Mouse (Mus musculus): ENCODE data around the gene Adck2. TPM values are rescaled to one million over a fixed set of nuclear protein-coding genes. Genes with fewer than 3 reads are reported as not detected.

Gene Adck2
- total RNA-seq, 2 experiments from 2014 or later, result 30.1 to 32.8 TPM

GRCm38 (mm10) chr6:39556900-39557659, 16.6 kb upstream of the Adck2 start:
- peak; percentile 36 to 39 for DNase-seq (ENCODE audit: extremely low spot score in 1 of 2, low spot score in 1 of 2)

GRCm38 (mm10) chr6:39557723-39558261, 15.9 kb upstream of the Adck2 start, which contains the start of gene Dennd2a:
Gene Dennd2a (minus strand): TSS chr6:39557867.
- peak; percentile 79 for DNase-seq (ENCODE audit: extremely low spot score in 1 of 2, low spot score in 1 of 2)

DNA sequence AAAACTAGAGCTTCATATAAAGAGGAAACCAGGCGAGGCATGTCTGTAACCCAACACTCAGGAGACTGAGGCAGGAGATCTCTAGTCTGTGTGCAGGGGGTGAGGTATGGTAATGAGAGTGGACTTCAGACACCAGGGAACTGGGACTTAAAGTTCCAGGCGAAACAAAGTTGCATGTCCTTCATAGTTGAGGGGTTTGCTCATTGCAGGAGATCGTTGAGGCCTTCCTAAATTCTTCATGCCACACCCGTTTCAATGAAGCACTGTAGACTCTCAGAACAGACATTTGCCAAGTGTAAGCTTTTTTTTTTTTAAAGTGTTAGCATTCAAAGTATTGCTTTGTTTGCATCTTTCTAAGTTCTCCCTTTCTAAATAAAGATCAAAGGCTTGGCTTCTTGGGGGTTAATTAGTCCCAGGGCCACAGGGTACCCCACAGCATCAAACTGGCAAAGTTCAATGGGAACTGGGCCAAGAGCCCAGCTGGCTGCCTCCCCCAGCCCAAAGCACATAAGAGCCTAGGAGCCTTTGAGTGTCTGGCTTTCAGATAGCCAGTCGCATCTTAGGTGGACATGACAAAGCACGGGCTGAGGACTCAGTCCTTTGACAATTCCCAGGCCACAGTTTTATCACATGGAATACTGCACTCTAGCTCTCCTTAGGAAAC, 14.3 kb upstream of the Adck2 start:
- no peak for DNase-seq (ENCODE audit: extremely low spot score in 1 of 2, low spot score in 1 of 2)

DNA sequence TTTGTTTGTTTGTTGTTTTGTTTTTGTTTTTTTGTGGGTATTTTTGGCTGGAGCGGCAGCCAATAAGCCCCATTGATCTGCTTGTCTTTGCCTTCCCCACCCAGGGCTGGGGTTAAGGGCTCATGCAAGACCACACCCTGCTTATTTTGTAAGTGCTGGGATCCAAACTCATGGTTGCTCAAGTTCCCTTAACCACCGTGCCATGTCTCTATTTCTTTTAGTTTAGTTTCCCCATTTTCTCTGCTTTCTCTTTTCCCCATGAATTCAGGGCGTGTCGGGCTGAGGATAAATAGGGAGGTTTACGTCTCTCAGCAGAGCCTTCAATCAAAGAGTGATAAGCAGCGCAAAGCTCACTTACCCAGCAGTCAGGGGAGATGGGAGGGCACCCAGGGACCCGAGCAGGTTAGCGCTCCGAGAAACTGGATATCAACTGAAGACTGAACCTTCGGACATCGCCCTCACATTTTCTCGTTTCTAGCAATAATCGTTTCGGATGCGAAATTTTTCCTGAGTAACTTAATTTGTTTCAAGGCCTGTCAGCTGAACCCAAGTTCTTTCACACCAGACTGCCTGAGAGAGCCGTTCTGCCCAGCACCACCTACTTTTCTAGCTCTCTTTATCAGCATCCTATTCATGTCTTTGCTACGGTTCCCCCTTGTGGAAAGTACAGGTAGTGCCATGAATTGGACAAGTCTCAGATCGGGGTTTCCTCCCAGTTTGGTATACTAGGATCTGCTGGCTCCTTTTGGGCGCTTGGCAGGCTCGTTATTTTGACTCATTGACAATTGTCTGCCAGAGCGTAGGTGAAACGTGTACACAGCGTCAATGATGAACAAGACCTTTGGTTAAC, 11.3 kb upstream of the Adck2 start:
- DNase-seq (ENCODE audit: extremely low spot score in 1 of 2, low spot score in 1 of 2), result peak; percentile 64 to 81

DNA sequence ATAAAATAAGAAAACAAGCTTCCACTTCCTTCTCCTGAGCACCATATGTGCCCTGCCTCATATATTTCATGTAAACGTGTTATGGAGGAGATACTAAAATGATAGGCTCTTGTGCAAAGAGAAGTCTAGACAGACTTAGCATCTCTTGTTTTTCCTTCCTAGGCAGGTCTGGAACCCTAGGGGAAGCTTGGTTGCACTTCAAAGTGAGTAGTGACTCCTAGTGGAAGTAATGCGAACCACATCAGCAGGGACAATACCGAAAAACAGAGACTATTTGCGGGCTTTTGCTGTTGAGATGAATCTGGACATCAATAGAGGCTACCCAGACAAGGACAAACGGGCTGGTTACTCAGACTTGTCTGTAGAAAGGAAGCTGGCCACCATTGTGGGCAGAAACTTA, 6.1 kb upstream of the Adck2 start:
- DNase-seq (ENCODE audit: extremely low spot score in 1 of 2, low spot score in 1 of 2), result no peak

- DNase-seq (ENCODE audit: extremely low spot score in 1 of 2, low spot score in 1 of 2), result no peak
Observed at GRCm38 (mm10) chr6:39570426-39570825, 3.2 kb upstream of the Adck2 start.

DNA sequence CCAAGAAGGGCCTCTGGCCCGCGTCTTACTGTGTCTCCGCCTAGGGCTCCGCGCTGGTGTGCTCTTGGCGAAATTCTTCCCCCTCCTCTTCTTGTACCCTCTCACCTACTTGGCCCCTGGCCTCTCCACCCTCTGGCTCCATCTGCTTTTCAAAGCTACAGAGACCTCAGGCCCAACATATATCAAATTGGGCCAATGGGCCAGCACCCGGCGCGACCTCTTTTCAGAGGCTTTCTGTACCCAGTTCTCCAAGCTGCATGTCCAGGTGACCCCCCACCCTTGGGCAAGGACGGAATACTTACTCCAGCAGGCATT, 839 bp downstream of the Adck2 start:
- DNase-seq (ENCODE audit: extremely low spot score in 1 of 2, low spot score in 1 of 2), result no peak

GRCm38 (mm10) chr6:39574951-39575350, 1.3 kb downstream of the Adck2 start:
- DNase-seq (ENCODE audit: extremely low spot score in 1 of 2, low spot score in 1 of 2), result no peak

GRCm38 (mm10) chr6:39579552-39579951, 5.9 kb downstream of the Adck2 start:
- no peak for DNase-seq (ENCODE audit: extremely low spot score in 1 of 2, low spot score in 1 of 2)

- no peak for DNase-seq (ENCODE audit: extremely low spot score in 1 of 2, low spot score in 1 of 2)
Observed at GRCm38 (mm10) chr6:39580558-39580957, 6.9 kb downstream of the Adck2 start.

DNA sequence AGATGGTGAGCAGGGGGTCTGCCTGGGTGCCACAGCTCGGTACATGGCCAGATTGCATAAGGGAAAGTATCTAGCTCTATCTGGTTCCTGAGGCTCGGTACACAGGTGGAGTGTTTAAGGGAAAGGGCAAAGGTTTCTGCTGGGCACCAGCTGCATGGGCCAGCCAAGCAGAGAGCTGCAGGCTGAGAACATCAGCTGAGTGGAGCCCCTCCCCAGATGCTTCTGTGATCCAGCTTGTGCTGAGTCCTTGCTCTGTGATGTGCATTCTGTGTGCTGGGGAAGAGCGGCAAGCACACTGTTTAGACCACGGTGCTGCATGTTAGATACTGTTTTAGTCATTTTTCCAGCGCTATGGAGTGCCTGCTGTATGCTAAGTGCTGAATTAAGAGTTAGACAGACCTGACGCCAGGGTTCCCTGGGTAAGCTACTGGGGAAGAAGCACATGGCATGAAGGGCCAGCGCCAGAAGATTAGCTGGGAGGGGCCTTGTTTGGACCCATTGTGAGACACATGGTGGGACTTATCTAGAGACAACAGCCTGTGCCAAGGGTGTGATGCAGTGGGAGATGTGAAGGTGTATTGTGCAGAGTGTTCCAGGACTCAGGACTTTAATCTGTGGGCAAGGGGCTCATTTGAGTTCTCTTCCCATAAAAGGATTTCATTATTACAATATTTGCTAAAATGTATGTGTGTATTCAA, 7.6 kb downstream of the Adck2 start:
- no peak for DNase-seq (ENCODE audit: extremely low spot score in 1 of 2, low spot score in 1 of 2)

DNA sequence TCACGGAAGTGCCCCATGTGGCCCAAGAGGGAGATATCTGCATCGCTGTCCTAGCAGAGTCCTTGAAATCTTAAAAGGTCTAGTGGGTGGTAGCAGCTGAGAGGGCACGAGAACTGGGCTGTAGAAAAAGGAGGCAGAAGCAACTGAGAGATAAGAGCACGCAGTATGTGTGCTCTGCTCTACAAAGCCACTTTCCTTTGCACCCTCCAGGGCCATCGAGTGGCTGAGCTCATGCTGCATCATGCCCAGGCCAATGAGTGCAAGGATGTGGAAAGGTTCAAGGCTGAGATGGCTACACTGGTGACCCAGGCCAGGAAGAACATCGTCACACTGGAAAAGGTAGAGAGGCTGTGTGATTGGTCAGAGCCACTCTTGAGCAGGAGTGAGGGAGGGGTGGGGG, 11.8 kb downstream of the Adck2 start, which contains the start of gene Gm42420:
Gm42420 (plus strand) TSS at position 237 of the 400 bp plus-strand sequence.
- DNase-seq (ENCODE audit: extremely low spot score in 1 of 2, low spot score in 1 of 2), result no peak

- DNase-seq (ENCODE audit: extremely low spot score in 1 of 2, low spot score in 1 of 2), result no peak
Observed at GRCm38 (mm10) chr6:39591481-39591880, 17.8 kb downstream of the Adck2 start.

- peak; percentile 92 to 98 for DNase-seq (ENCODE audit: extremely low spot score in 1 of 2, low spot score in 1 of 2)
Observed at GRCm38 (mm10) chr6:39592401-39593214, 18.9 kb downstream of the Adck2 start, which contains the start of gene Ndufb2. Gene Ndufb2 (plus strand): TSS chr6:39592574.

GRCm38 (mm10) chr6:39600851-39601250, 27.2 kb downstream of the Adck2 start:
- no peak for DNase-seq (ENCODE audit: extremely low spot score in 1 of 2, low spot score in 1 of 2)

DNA sequence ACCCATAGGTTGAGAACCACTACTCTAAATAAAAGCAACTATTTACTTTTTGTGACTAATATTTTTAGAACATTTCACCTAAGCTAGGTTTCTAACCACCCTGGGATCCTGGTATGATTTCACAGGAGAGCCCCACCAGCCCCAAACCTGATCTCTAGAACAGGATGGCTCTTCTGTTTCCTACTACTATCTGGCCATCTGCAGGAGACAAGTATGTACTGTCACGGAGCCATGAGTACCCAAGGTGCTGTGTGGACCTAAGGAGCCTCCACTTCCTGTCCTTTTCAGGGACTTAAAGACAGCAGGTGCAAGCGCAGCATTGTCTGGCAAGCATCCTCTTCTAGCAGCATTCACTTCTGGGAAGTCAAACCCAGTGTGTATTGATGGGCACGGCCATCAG, 28.2 kb downstream of the Adck2 start:
- no peak for DNase-seq (ENCODE audit: extremely low spot score in 1 of 2, low spot score in 1 of 2)

DNA sequence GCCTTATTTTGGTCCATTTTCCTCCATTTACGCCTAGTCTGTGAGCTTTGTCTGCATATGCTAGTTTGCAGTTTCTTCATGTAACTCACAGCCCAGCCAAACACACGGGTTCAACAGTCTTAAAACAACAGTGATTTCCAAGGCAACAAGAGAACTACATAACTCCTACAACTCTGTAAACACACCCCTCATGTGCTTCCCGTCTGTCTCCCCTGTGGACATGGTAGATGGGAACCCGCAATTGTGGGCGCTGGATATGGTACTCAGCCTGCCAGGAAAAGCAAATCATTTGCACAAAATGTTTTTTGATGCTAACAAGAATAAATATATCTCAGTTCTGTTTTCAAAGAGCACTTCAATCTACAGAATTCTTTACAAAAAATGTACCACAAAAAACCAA, 30.9 kb downstream of the Adck2 start:
- DNase-seq (ENCODE audit: extremely low spot score in 1 of 2, low spot score in 1 of 2), result no peak

GRCm38 (mm10) chr6:39606056-39606455, 32.4 kb downstream of the Adck2 start:
- DNase-seq (ENCODE audit: extremely low spot score in 1 of 2, low spot score in 1 of 2), result no peak

DNA sequence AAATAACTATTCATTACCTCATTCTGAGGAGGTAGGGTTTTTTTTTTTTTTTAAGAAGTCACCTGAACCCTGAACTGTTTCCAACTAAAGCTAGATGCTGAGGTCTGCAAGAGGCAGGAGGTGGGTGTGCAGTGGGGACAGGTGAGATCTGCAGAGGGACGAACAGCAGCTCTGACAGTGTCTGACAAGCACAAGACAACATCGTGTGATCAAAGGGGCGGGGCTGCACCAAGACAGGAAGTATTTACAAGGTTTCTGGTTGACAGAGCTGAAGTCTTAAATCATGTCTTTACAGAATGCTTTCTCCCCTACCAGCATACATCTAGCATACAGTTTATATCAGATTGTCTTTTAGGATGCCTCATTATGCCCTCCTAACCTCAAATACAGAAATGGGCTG, 33.2 kb downstream of the Adck2 start:
- DNase-seq (ENCODE audit: extremely low spot score in 1 of 2, low spot score in 1 of 2), result no peak

All from layer of hippocampus, postnatal 25 days (tissue).